Mouse (Mus musculus): ENCODE data around the gene Ppm1h. TPM values are rescaled to one million over a fixed set of nuclear protein-coding genes. Genes with fewer than 3 reads are reported as not detected.

Gene Ppm1h
- polyA plus RNA-seq, 1 experiment from 2014 or later = 33.5 TPM

- 66% methylated on average over 11 of the region's 11 CpGs for WGBS
- ATAC-seq (replicated peaks; ENCODE audit: low FRiP score, low read depth) = no peak
- H3K27ac ChIP-seq = no peak overlapping the region
Observed at GRCm38 (mm10) chr10:122982909-122983578, 304.5 kb downstream of the Ppm1h start.

GRCm38 (mm10) chr10:122983579-122984530, 305.3 kb downstream of the Ppm1h start:
- DNase-seq (ENCODE audit: low spot score) = no peak
- H3K4me1 ChIP-seq (replicated peaks; ENCODE audit: insufficient read depth, low read length) = peaks cover 12% of the 10 kb centered on the region

More at GRCm38 (mm10) chr10:122982909-122983578, 304.5 kb downstream of the Ppm1h start:
- Histone ChIP-seq H3K9me3 (replicated peaks; ENCODE audit: low read length) (no peaks in the 10 kb centered on the region), H3K36me3 (ENCODE audit: insufficient read depth, low read length) (peaks cover 6% of the 10 kb centered on the region; the same call in 1 of the 2 replicates), H3K9ac (ENCODE audit: low read depth, low read length) (no peak overlapping the region), H3K4me2 (ENCODE audit: low read length) (peak overlapping the region; percentile 70), H3K4me1 (replicated peaks; ENCODE audit: insufficient read depth, low read length) (peaks cover 8% of the 10 kb centered on the region; the same call in 1 of the 2 replicates), H3K27me3 (ENCODE audit: insufficient read depth, low read length) (no peaks in the 10 kb centered on the region), H3K4me3 (replicated peaks; ENCODE audit: low read depth, low read length) (0 out of 2 replicates have a peak overlapping the region, but pooled peaks have one; percentile 97)
- TF ChIP-seq CTCF (IDR thresholded peaks at IDR 0.05; ENCODE audit: low read depth) = no peak
- no peak for DNase-seq (ENCODE audit: low spot score)

GRCm38 (mm10) chr10:122984531-122985251, 306.1 kb downstream of the Ppm1h start:
- no peaks in the 10 kb centered on the region for H3K9me3 ChIP-seq (replicated peaks; ENCODE audit: low read length)
- DNase-seq (ENCODE audit: low spot score) (peak; percentile 56), ATAC-seq (replicated peaks; ENCODE audit: low FRiP score, low read depth) (no peak)
- 0% methylated on average over 10 of the region's 10 CpGs for WGBS
- peaks cover 6% of the 10 kb centered on the region; the same call in 1 of the 2 replicates for H3K36me3 ChIP-seq (ENCODE audit: insufficient read depth, low read length)
- H3K27me3 ChIP-seq (ENCODE audit: insufficient read depth, low read length) = no peaks in the 10 kb centered on the region
- peak overlapping the region; percentile 100 for H3K9ac ChIP-seq (ENCODE audit: low read depth, low read length)
- peak overlapping the region; percentile 70 for H3K4me2 ChIP-seq (ENCODE audit: low read length)
- H3K4me3 ChIP-seq (replicated peaks; ENCODE audit: low read depth, low read length) = peak overlapping the region; percentile 97
- H3K4me1 ChIP-seq (replicated peaks; ENCODE audit: insufficient read depth, low read length) = peaks cover 12% of the 10 kb centered on the region
- peak overlapping the region; percentile 100 for H3K27ac ChIP-seq
- TF ChIP-seq CTCF (IDR thresholded peaks at IDR 0.05; ENCODE audit: low read depth) = no peak

More at GRCm38 (mm10) chr10:122983579-122984530, 305.3 kb downstream of the Ppm1h start:
- peak overlapping the region; percentile 97 for H3K4me3 ChIP-seq (replicated peaks; ENCODE audit: low read depth, low read length)
- no peaks in the 10 kb centered on the region for H3K9me3 ChIP-seq (replicated peaks; ENCODE audit: low read length)
- no peak for TF ChIP-seq CTCF (IDR thresholded peaks at IDR 0.05; ENCODE audit: low read depth)
- no peaks in the 10 kb centered on the region for H3K27me3 ChIP-seq (ENCODE audit: insufficient read depth, low read length)
- peak overlapping the region; percentile 27; the same call in 1 of the 2 replicates for H3K27ac ChIP-seq
- H3K36me3 ChIP-seq (ENCODE audit: insufficient read depth, low read length) = peaks cover 6% of the 10 kb centered on the region; the same call in 1 of the 2 replicates
- no peak for ATAC-seq (replicated peaks; ENCODE audit: low FRiP score, low read depth)
- 39% methylated on average over 10 of the region's 10 CpGs for WGBS
- H3K4me2 ChIP-seq (ENCODE audit: low read length) = peak overlapping the region; percentile 70
- H3K9ac ChIP-seq (ENCODE audit: low read depth, low read length) = peak overlapping the region; percentile 100

GRCm38 (mm10) chr10:122985252-122985514, 306.6 kb downstream of the Ppm1h start:
- no peaks in the 10 kb centered on the region for H3K27me3 ChIP-seq (ENCODE audit: insufficient read depth, low read length)
- H3K4me2 ChIP-seq (ENCODE audit: low read length) = peak overlapping the region; percentile 70
- under 1% methylated on average over 37 of the region's 37 CpGs for WGBS
- peak overlapping the region; percentile 100 for H3K9ac ChIP-seq (ENCODE audit: low read depth, low read length)
- peaks cover 6% of the 10 kb centered on the region; the same call in 1 of the 2 replicates for H3K36me3 ChIP-seq (ENCODE audit: insufficient read depth, low read length)
- peak overlapping the region; percentile 97 for H3K4me3 ChIP-seq (replicated peaks; ENCODE audit: low read depth, low read length)
- H3K4me1 ChIP-seq (replicated peaks; ENCODE audit: insufficient read depth, low read length) = peaks cover 12% of the 10 kb centered on the region
- H3K27ac ChIP-seq = peak overlapping the region; percentile 100
- ATAC-seq (replicated peaks; ENCODE audit: low FRiP score, low read depth) = 0 out of 2 replicates have a peak, but pooled peaks have one; percentile 0
- no peaks in the 10 kb centered on the region for H3K9me3 ChIP-seq (replicated peaks; ENCODE audit: low read length)
- DNase-seq (ENCODE audit: low spot score) = peak; percentile 76
- no peak for TF ChIP-seq CTCF (IDR thresholded peaks at IDR 0.05; ENCODE audit: low read depth)

GRCm38 (mm10) chr10:122985515-122986319, 307.2 kb downstream of the Ppm1h start:
- H3K27me3 ChIP-seq (ENCODE audit: insufficient read depth, low read length) = no peaks in the 10 kb centered on the region
- H3K9me3 ChIP-seq (replicated peaks; ENCODE audit: low read length) = no peaks in the 10 kb centered on the region
- peak; percentile 89 for DNase-seq (ENCODE audit: low spot score)
- peak overlapping the region; percentile 97 for H3K4me3 ChIP-seq (replicated peaks; ENCODE audit: low read depth, low read length)
- H3K4me2 ChIP-seq (ENCODE audit: low read length) = peak overlapping the region; percentile 70
- H3K4me1 ChIP-seq (replicated peaks; ENCODE audit: insufficient read depth, low read length) = peaks cover 12% of the 10 kb centered on the region
- H3K36me3 ChIP-seq (ENCODE audit: insufficient read depth, low read length) = 0 out of 2 replicates have a peak, but pooled peaks cover 3% of the 10 kb centered on the region
- TF ChIP-seq CTCF (IDR thresholded peaks at IDR 0.05; ENCODE audit: low read depth) = no peak
- 0% methylated on average over 35 of the region's 115 CpGs for WGBS
- peak; percentile 91 for ATAC-seq (replicated peaks; ENCODE audit: low FRiP score, low read depth)
- H3K27ac ChIP-seq = peak overlapping the region; percentile 100
- peak overlapping the region; percentile 100 for H3K9ac ChIP-seq (ENCODE audit: low read depth, low read length)
